Mouse (Mus musculus): ENCODE measurements around the gene Tmem170. TPM values are rescaled to one million over a fixed set of nuclear protein-coding genes. Genes with fewer than 3 reads are reported as not detected.
"Not testable (repeated sequence)": the region's sequence is repeated elsewhere in the genome, so short reads cannot be mapped to it uniquely, and the experiment has no call there.

The Tmem170 gene
- total RNA-seq, 2 experiments from 2014 or later: 3.0 to 3.4 TPM

DNA sequence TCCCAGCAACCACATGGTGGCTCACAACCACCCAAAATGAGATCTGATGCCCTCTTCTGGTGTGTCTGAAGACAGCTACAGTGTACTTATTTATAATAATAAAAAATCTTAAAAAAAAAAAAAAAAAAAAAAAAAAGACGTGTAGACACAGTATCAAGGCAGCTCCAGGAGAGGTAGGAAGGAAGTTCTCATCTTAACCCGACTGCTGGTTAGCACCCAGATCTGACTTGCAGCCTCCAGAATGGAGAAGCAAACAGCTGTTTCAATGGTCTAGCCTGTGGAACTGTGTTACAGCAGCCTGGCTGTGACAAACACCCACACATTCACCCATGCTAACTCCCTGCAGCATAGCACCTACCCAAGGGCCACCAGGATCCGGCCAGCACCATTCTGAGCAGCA is 6.2 kb downstream of the Tmem170 start:
- DNase-seq (ENCODE audit: extremely low spot score in 1 of 2, low spot score in 2 of 2): no peak
- intact Hi-C loops (cut with DNase I): no loop called here
- H3K4me3 ChIP-seq: no peak overlapping the region
- H3K27ac ChIP-seq: no peak overlapping the region
- TF ChIP-seq CTCF (IDR thresholded peaks at IDR 0.05): no peak

DNA sequence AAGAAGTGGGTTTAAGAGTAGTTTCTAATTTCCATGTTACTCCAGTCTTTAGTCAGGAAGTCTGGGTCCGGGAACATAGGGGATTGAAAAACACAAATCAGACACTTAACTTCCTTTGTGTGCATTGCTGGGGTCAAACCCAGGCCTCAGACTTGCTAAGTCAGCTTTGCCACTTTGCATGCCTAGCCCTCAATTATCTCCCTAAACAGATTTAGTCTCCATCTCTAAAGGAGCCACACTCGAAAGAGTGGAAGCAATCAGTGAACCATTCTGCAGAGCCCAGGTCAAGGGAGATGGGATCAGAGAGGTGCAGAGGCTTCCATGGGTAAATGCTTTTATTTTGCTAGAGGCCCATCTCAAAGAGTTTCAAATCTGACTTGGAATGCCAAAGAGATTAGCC is 7.9 kb downstream of the Tmem170 start:
- no peak overlapping the region for H3K4me3 ChIP-seq
- no peak for DNase-seq (ENCODE audit: extremely low spot score in 1 of 2, low spot score in 2 of 2)
- TF ChIP-seq CTCF (IDR thresholded peaks at IDR 0.05): no peak
- intact Hi-C loops (cut with DNase I): no loop called here
- no peak overlapping the region for H3K27ac ChIP-seq

DNA sequence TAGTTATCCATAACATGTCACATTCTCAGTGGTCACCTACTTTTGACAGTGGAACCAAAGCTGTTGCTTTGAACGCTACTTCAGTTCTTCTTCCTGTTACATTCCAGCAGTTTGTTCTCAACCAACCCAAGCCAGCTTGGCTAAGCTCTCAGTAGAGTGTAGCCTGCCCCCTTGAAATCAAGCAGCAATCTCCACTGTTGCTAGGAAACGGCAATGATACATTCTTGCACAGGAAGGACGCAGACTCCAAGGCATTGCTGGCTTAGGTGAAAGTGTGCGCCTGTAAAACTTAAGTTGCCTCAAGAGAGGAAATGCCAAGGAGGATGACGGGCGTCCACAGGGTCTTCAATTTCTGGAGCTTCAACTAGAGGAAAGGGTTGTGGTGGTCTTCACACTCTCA is 10.7 kb downstream of the Tmem170 start:
- DNase-seq (ENCODE audit: extremely low spot score in 1 of 2, low spot score in 2 of 2): no peak
- TF ChIP-seq CTCF (IDR thresholded peaks at IDR 0.05): no peak
- no peak overlapping the region for H3K27ac ChIP-seq
- no peak overlapping the region for H3K4me3 ChIP-seq
- intact Hi-C loops (cut with DNase I): no loop called here

DNA sequence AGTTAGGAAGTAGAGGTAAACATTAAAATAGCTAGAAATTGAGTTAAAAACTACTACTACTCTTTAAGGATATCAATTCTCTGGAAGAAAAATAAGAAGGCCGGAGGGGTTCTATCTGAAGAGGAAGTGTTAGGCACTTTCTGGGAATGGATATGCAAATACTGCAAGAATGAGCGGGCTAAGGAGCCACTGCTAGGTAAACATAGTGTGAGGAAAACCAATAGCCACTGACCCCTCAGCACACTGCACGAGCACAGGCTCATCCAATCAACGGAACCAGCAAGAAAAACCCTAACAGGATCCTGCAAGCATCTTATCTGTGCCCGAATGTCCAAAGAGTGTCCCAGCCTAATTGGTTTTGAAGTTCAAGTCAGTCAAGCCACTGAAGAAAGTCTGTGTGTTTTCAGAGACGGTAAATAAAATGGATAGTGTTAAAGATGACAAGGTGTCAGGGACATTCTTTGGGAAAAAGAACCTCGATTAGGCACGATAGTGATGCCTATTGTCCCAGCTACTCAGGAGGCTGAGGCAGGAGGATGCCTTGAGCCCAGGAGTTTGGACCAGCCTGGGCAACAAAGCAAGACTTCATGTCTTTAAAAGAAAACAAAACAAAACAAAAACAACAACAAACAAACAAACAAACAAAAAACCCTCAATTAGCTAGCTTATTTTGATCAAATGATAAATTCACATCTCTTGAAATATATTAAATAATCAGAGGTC is 11.3 kb downstream of the Tmem170 start:
- H3K27ac ChIP-seq: no peak overlapping the region
- no peak overlapping the region for H3K4me3 ChIP-seq
- no peak for TF ChIP-seq CTCF (IDR thresholded peaks at IDR 0.05)
- DNase-seq (ENCODE audit: extremely low spot score in 1 of 2, low spot score in 2 of 2): no peak
- intact Hi-C loops (cut with DNase I): no loop called here

DNA sequence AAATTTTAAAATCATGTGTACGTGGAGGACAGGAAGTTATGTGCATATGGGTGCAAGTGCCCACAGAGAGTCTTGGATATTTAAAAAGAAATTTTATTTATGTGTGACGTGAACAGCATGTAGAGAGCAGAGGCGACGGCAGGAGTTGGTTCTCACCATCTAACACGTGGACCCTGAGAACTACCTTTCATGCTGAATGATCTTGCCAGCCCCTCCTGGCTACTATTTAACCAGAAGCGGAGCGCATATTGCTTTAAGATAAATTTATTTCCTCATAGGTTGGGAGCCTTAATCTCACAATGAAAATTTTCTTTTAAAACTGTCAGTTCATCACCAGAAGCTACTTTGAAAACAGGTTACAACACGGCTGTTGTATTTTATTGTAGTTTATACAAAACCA is 11.9 kb downstream of the Tmem170 start:
- no peak for DNase-seq (ENCODE audit: extremely low spot score in 1 of 2, low spot score in 2 of 2)
- H3K27ac ChIP-seq: no peak overlapping the region
- TF ChIP-seq CTCF (IDR thresholded peaks at IDR 0.05): no peak
- intact Hi-C loops (cut with DNase I): no loop called here
- no peak overlapping the region for H3K4me3 ChIP-seq

DNA sequence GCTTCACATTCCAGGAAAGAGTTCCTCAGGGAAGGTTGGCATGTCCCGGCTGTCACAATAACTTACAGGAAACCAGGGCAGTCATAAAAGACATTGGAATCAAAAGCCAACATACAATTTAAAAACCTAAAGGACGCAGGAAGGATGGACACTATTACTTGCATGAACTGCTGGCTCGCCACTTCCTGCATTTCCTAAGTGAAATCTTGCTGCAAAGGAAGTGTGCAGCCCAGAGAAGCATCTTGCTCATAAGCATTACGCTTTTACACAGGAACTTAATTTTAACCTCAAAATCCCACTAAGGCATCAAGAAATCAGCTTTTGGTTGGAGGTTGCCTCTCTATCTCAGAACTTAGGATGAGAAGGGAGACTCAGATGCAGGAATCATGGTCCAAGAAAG is 13.3 kb downstream of the Tmem170 start:
- no peak for DNase-seq (ENCODE audit: extremely low spot score in 1 of 2, low spot score in 2 of 2)
- Histone ChIP-seq H3K27ac (no peak overlapping the region), H3K4me3 (no peak overlapping the region)
- no peak for TF ChIP-seq CTCF (IDR thresholded peaks at IDR 0.05)
- intact Hi-C loops (cut with DNase I): no loop called here

DNA sequence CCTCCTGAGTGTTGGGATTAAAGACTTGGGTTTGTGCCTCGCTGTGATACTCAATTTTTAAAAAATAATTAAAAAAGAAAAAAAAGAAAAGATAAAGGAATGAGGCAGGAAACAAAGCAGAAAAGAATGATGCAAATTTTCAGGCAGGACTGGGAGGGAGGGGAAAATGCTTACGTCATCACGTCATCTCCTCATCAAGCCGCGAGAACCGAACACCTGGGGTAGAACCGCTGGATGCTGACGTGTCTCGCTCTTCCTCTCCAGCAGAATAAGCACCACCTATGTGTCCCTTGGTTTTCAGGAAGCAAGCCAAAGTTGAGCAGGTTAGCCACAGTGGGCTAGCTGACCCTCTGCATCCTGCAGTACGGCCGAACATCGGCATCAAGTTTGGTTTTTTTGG is 20.6 kb downstream of the Tmem170 start:
- Histone ChIP-seq H3K27ac (no peak overlapping the region), H3K4me3 (no peak overlapping the region)
- intact Hi-C loops (cut with DNase I): loop anchor here (2.0 kb wide), 1 partner anchor 21 kb away; the partner anchor contains the start of gene Tmem170
- DNase-seq (ENCODE audit: extremely low spot score in 1 of 2, low spot score in 2 of 2): no peak
- no peak for TF ChIP-seq CTCF (IDR thresholded peaks at IDR 0.05)

DNA sequence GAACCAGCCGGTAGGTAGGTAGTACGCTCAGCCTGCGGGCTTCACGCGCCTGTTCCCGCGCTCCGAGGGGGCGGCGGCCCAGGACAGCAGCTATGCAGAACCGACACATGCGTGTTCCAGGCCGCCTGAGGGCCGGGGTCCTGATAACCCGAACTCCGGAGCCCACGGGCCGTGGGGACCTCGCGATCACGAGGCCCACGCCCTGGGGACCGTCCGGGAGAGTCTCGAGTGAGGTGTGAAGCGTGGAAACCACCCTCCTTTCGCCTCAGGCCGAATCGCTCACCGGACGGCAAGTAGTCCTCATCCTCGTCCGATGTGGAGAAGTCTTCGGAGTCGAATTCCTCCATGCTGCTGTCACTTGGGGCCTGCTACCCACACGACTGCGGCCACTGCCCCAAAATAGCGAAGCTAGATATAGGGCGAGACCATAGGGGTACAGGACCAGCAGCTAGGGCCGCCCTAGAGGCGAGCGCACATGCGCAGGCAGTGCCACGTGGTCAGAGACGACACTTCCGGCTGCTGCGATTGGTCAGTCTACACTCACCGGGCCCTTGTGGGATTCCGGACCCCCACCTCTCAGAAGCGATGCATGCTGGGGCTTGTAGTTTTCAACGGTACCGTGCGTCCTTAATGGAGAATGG is 22.6 kb downstream of the Tmem170 start, which contains the start of gene Cfdp1:
Gene Cfdp1, minus strand, starts transcription at position 431 of the 641 bp plus-strand sequence.
- peak; percentile 27 for TF ChIP-seq CTCF (IDR thresholded peaks at IDR 0.05)
- DNase-seq (ENCODE audit: extremely low spot score in 1 of 2, low spot score in 2 of 2): peak; percentile 93 to 96
- intact Hi-C loops (cut with DNase I): loop anchor here (2.0 kb wide), 1 partner anchor 23 kb away; the partner anchor contains the start of gene Tmem170
- Histone ChIP-seq H3K4me3 (peak within 1 kb of the TSS; percentile 89), H3K27ac (peak within 1 kb of the TSS; percentile 76)

DNA sequence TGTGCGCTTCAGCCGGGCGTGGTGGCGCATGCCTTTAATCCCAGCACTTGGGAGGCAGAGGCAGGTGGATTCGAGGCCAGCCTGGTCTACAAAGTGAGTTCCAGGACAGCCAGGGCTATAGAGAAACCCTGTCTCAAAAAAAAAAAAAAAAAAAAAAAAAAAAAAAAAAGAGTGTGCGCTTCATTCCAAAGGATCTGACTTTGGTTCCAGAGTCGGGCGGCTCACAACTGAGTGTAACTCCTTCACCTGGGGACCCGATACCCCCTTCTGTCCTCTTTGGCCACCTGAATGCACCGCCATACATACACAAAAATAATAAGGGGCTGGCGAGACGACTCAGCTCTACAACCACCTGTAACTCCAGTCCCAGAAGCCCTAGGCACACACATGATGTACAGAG is 23.3 kb downstream of the Tmem170 start:
- peak overlapping the region; percentile 89 for H3K4me3 ChIP-seq
- H3K27ac ChIP-seq; intact Hi-C loops (cut with DNase I); DNase-seq (ENCODE audit: extremely low spot score in 1 of 2, low spot score in 2 of 2): not testable (repeated sequence)

DNA sequence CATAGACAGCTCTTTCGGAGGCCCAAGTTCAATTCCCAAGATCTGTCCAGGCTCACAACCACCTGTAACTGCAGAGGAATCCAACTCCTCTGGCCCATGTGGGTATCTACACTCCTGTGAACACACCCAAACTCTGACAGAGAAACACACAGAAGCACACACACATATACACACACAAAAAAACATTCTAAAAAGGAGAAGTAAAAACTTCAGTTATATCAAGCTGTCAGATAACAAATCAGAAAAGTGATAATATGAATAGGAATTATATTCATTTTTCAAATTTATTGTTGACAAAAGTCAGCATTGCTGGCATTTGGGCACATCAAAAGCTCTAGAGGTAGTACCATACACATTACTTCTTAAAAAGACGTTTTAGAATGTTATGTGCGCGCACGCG is 29.8 kb downstream of the Tmem170 start:
- no peak for DNase-seq (ENCODE audit: extremely low spot score in 1 of 2, low spot score in 2 of 2)
- intact Hi-C loops (cut with DNase I): no loop called here
- no peak overlapping the region for H3K4me3 ChIP-seq
- H3K27ac ChIP-seq: no peak overlapping the region
- no peak for TF ChIP-seq CTCF (IDR thresholded peaks at IDR 0.05)

DNA sequence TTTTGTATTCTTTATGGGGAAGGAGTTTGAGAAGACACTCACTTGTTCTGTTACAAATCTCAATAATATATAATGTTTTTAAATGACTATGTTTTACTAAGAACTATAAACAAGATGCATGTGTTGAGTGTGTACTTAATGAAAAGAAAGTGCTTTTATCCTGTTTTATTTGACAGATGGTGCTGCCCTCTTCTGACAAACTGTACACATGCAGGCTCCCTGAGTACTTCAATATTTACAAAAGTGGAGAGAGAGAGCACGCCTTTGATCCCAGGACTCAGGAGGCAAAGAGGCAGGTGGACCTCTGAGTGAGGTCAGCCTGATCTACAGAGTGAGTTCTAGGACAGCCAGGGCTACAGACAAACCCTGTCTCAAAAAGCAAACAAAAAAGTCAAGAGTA is 41.0 kb downstream of the Tmem170 start:
- intact Hi-C loops (cut with DNase I): loop anchor here (1.0 kb wide), 1 partner anchor 157 kb away; no protein-coding TSS in a partner anchor

DNA sequence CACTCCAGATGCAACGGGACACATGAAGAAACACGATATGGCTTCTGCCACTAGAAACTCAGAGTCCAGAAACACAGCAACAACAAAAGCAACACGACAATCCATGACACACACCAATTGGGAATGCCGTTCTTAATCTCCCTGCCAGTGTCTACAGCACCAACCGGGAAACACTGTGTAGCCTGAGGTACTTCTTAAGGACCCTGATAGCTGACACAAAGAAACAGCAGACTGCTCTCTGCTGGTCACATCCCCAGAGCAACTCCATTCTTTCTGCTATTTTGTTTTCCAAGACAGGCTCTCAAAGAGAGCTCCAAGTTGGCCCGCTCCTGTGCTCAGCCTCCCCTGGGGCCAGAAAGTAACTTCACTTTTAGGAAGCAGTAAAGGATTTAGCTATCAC is 42.5 kb downstream of the Tmem170 start:
- TF ChIP-seq CTCF (IDR thresholded peaks at IDR 0.05): no peak
- intact Hi-C loops (cut with DNase I): no loop called here
- Histone ChIP-seq H3K27ac (no peak overlapping the region), H3K4me3 (no peak overlapping the region)
- DNase-seq (ENCODE audit: extremely low spot score in 1 of 2, low spot score in 2 of 2): no peak

More for the DNA sequence above, 41.0 kb downstream of the Tmem170 start:
- no peak overlapping the region for H3K27ac ChIP-seq
- no peak for DNase-seq (ENCODE audit: extremely low spot score in 1 of 2, low spot score in 2 of 2)
- no peak overlapping the region for H3K4me3 ChIP-seq
- TF ChIP-seq CTCF (IDR thresholded peaks at IDR 0.05): peak; percentile 62

Data from left cerebral cortex, adult 2 months (tissue).